Mouse (Mus musculus): ENCODE measurements around the gene Gpn1. TPM values are rescaled to one million over a fixed set of nuclear protein-coding genes. Genes with fewer than 3 reads are reported as not detected.
A peak's percentile ranks its signal among the peaks of the same experiment; 100 is the strongest.
"Not testable (repeated sequence)": the region's sequence is repeated elsewhere in the genome, so short reads cannot be mapped to it uniquely, and the experiment has no call there.

Gpn1 gene
- polyA plus RNA-seq, 1 experiment: 18.4 TPM

DNA sequence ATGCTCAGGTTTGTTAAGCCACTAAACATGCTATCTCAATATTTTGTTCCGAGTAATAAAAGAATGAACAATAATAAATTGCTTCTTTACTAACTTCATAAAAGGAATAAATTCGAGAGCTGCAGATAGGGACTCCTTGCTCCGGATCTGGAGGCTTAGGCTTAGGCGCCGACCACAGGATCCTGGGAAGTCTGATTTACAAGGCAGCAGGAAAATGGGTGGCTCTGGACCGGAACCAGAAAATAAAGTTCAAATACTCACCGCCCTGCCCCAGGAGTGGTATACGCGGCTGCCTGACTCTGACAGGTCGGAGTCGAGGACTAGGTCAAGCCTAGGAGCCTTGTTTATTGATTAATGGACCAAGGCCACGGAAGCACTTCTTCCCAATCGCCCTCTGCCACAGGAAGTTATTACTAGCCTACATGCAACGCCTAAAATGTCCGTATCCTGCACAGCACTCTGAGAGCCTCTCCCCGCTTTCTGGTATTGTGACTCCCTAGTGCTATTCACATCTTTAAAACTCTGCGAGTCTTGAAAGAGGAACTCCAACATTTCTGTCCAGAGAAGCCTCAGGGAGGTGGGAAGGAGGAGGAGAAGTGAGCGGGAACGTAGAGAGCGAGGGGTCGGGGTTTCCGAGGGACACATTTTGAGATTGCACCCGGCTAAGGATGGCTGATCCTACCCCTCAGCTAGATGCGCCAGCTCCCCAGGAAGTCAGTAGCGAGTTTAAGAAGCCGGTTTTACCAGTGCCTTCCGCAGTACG is 32.0 kb downstream of the Gpn1 start, which contains the start of gene Slc4a1ap:
Slc4a1ap (plus strand) TSS at position 642 of the 763 bp plus-strand sequence.
- H3K4me1 ChIP-seq (ENCODE audit: control insufficient read depth, insufficient read depth, low read length): peaks cover 1% of the 10 kb centered on the region; the same call in 1 of the 2 replicates
- under 1% methylated on average over 28 of the region's 28 CpGs for WGBS
- H3K27ac ChIP-seq (ENCODE audit: control insufficient read depth, insufficient read depth, low read depth, low read length, poor library complexity): peak within 1 kb of the TSS; percentile 35; the same call in 1 of the 2 replicates
- peak within 1 kb of the TSS; percentile 85 for H3K4me3 ChIP-seq (replicated peaks; ENCODE audit: control insufficient read depth, low read depth, low read length)
- TF ChIP-seq POLR2A (IDR thresholded peaks at IDR 0.05; ENCODE audit: borderline replicate concordance, control insufficient read depth, low read depth, low read length): 0 out of 2 replicates have a peak, but pooled peaks have one; percentile 32
- TF ChIP-seq CTCF (IDR thresholded peaks at IDR 0.05; ENCODE audit: control insufficient read depth, insufficient read depth, low read length): no peak

DNA sequence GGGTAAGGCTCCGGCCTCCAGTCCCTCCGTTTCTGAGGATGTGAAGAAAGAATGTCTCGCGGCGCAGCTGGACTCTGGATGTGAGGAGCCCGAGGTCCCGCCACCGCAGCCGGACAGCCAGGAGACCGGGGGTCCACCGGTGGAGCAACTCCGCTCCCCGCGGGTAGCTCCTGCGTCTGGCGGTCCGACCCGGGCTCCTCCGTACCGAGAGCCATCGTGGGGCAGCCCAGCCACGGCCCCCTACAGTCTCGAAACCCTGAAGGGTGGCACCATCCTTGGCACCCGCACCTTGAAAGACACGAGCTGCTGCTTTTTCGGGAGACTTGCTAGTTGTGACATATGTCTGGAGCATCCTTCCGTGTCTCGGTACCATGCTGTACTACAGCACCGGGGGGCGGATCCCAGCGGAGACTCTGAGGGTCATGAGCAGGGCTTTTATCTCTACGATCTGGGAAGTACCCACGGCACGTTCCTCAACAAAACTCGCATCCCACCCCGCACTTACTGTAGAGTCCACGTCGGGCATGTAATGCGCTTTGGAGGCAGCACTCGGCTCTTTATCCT is 32.7 kb downstream of the Gpn1 start:
- H3K4me3 ChIP-seq (replicated peaks; ENCODE audit: control insufficient read depth, low read depth, low read length): peak overlapping the region; percentile 85
- WGBS: 3% methylated on average over 40 of the region's 40 CpGs
- peaks cover 1% of the 10 kb centered on the region; the same call in 1 of the 2 replicates for H3K4me1 ChIP-seq (ENCODE audit: control insufficient read depth, insufficient read depth, low read length)
- TF ChIP-seq POLR2A (IDR thresholded peaks at IDR 0.05; ENCODE audit: borderline replicate concordance, control insufficient read depth, low read depth, low read length) (no peak), CTCF (IDR thresholded peaks at IDR 0.05; ENCODE audit: control insufficient read depth, insufficient read depth, low read length) (no peak)
- no peak overlapping the region; the same call in 1 of the 2 replicates for H3K27ac ChIP-seq (ENCODE audit: control insufficient read depth, insufficient read depth, low read depth, low read length, poor library complexity)

DNA sequence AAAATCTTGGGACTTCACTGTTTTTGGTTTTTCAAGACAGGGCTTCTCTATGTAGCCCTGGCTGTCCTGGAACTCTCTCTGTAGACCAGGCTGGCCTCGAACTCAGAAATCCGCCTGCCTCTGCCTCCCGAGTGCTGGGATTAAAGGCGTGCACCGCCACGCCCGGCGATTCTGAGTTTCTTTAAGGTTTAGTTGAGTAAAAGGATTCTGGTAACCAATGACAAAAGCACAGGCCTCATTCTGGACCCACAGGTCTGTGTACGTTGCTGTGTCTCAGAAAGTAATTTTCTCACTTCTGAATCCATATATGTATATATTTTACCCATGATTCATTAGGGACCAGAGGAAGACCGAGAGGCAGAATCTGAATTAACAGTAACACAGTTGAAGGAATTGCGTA is 33.2 kb downstream of the Gpn1 start, which contains the start of gene Supt7l:
Supt7l (minus strand) TSS at position 101 of the 400 bp plus-strand sequence.
- Histone ChIP-seq H3K4me3 (replicated peaks; ENCODE audit: control insufficient read depth, low read depth, low read length) (peak within 1 kb of the TSS; percentile 85), H3K27ac (ENCODE audit: control insufficient read depth, insufficient read depth, low read depth, low read length, poor library complexity) (peak within 1 kb of the TSS; percentile 35; the same call in 1 of the 2 replicates)
- WGBS: 74% methylated on average over 11 of the region's 11 CpGs
- H3K4me1 ChIP-seq (ENCODE audit: control insufficient read depth, insufficient read depth, low read length): not testable (repeated sequence)

DNA sequence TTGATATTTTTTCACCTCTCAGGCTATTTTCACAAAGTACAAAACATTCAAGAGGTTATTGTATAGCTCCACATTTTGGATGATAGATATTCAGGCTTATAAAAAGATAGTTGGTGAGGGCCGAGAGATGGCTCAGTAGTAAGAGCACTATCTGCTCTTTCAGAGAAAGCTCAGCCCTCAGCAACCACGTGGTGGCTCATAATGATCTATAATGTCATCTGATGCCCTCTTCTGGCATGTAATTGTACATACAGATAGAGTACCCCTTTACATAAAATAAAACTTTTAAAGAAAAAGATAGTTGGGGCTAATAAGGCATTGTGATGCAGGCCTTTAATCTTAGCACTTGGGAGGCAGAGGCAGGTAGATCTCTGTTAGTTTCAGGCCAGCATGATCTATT is 34.0 kb downstream of the Gpn1 start:
- H3K4me1 ChIP-seq (ENCODE audit: control insufficient read depth, insufficient read depth, low read length): peaks cover 1% of the 10 kb centered on the region; the same call in 1 of the 2 replicates
- H3K27ac ChIP-seq (ENCODE audit: control insufficient read depth, insufficient read depth, low read depth, low read length, poor library complexity): no peak overlapping the region
- no peak for TF ChIP-seq POLR2A (IDR thresholded peaks at IDR 0.05; ENCODE audit: borderline replicate concordance, control insufficient read depth, low read depth, low read length)
- TF ChIP-seq CTCF (IDR thresholded peaks at IDR 0.05; ENCODE audit: control insufficient read depth, insufficient read depth, low read length): no peak
- no peak overlapping the region for H3K4me3 ChIP-seq (replicated peaks; ENCODE audit: control insufficient read depth, low read depth, low read length)
- WGBS: 15% methylated on average over 2 of the region's 2 CpGs

DNA sequence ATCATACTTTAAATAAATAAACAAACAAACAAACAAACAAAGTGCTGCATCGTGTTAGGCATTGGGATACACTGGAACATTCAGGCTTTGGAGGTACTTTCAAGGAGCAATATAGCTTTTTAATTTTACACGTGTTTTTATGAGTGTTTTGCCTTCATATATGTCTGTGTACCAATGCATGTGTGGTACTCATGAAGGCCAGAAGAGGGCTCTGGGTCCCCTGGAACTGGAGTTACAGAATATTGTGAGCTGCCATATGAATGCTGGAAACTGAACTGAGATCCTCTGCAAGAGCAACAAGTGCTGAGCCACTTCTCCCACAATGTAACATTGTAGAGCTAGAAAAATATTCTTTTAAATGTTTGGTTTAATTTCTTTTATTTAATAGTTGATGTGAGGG is 40.7 kb downstream of the Gpn1 start:
- Histone ChIP-seq H3K4me3 (replicated peaks; ENCODE audit: control insufficient read depth, low read depth, low read length) (no peak overlapping the region), H3K4me1 (ENCODE audit: control insufficient read depth, insufficient read depth, low read length) (no peaks in the 10 kb centered on the region), H3K27ac (ENCODE audit: control insufficient read depth, insufficient read depth, low read depth, low read length, poor library complexity) (no peak overlapping the region)
- TF ChIP-seq POLR2A (IDR thresholded peaks at IDR 0.05; ENCODE audit: borderline replicate concordance, control insufficient read depth, low read depth, low read length) (no peak), CTCF (IDR thresholded peaks at IDR 0.05; ENCODE audit: control insufficient read depth, insufficient read depth, low read length) (no peak)
- 85% methylated on average over 2 of the region's 2 CpGs for WGBS

DNA sequence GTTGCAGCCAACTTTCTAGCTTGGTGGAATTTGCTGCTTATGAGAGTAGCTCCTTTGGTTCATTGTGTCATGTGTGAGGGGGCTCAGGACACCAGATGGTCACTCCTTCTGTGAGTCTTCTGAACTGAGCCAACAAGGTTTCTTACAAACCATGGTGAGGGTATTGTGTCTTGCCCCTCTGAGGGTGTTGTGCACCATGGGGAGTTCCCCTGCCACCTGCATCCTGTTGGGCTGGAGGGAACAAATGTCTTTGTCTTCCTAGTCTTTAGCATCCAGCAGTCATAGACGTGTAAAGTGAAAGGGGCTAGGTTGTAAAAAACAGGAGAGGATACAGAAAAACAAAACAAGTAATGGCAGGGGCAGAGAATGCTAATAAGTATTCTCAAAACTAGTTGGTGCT is 64.9 kb downstream of the Gpn1 start:
- Histone ChIP-seq H3K4me3 (replicated peaks; ENCODE audit: control insufficient read depth, low read depth, low read length) (no peak overlapping the region), H3K4me1 (ENCODE audit: control insufficient read depth, insufficient read depth, low read length) (no peaks in the 10 kb centered on the region), H3K27ac (ENCODE audit: control insufficient read depth, insufficient read depth, low read depth, low read length, poor library complexity) (no peak overlapping the region)
- 54% methylated on average over 1 of the region's 1 CpGs for WGBS
- no peak for TF ChIP-seq CTCF (IDR thresholded peaks at IDR 0.05; ENCODE audit: control insufficient read depth, insufficient read depth, low read length)
- no peak for TF ChIP-seq POLR2A (IDR thresholded peaks at IDR 0.05; ENCODE audit: borderline replicate concordance, control insufficient read depth, low read depth, low read length)

DNA sequence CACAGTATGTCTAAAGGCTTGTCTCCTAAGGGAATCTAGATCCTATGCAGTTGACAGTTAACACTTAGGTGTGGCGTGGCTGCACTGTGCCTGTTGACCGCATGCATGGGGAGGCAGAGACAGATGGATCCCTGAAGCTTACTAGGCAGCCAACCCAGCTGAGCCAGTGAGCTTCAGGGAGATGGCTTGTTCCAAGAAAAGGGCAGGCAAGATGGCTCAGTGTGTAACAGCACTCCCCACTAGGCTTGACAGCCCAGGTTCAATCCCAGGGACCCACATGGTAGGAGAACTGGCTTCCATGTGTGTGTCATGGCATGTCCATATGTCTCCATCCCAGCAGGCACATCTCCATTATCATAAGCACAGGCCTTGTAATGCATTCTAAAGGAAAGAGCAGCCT is 65.8 kb downstream of the Gpn1 start:
- H3K4me3 ChIP-seq (replicated peaks; ENCODE audit: control insufficient read depth, low read depth, low read length): no peak overlapping the region
- no peak overlapping the region for H3K27ac ChIP-seq (ENCODE audit: control insufficient read depth, insufficient read depth, low read depth, low read length, poor library complexity)
- TF ChIP-seq CTCF (IDR thresholded peaks at IDR 0.05; ENCODE audit: control insufficient read depth, insufficient read depth, low read length): no peak
- no peak for TF ChIP-seq POLR2A (IDR thresholded peaks at IDR 0.05; ENCODE audit: borderline replicate concordance, control insufficient read depth, low read depth, low read length)
- H3K4me1 ChIP-seq (ENCODE audit: control insufficient read depth, insufficient read depth, low read length): no peaks in the 10 kb centered on the region
- WGBS: 91% methylated on average over 2 of the region's 2 CpGs

DNA sequence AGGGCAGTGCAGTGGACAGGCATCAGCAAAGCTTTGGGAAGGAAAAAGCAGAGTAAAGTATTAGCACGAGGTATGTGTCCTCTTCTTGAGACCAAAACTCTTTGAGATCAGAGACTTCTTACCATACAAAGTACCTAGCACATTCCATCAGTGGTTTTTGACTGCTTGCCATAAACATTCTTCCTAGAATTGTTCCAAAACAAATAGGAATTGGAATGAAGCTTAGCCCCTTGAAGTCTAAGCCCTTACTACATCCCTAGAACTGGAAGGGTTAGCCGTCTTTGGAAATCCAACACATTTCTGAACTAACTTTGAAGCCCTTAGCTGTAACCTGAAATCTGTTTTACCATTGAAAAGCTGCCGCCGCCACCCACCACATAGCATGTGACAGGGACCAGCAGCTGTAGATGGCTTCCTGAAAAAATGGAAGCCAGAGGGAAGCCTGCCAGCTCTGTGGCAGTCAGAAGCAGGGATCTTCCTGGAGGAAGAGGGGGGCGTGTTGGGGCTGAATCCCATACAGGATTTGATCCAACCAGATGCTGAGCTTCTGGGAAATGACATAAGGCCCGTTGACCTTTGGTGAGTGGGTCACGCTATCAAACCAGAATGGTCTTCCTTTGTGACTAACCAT is 67.6 kb downstream of the Gpn1 start:
- no peak overlapping the region for H3K4me3 ChIP-seq (replicated peaks; ENCODE audit: control insufficient read depth, low read depth, low read length)
- 87% methylated on average over 7 of the region's 7 CpGs for WGBS
- TF ChIP-seq POLR2A (IDR thresholded peaks at IDR 0.05; ENCODE audit: borderline replicate concordance, control insufficient read depth, low read depth, low read length) (no peak), CTCF (IDR thresholded peaks at IDR 0.05; ENCODE audit: control insufficient read depth, insufficient read depth, low read length) (no peak)
- H3K27ac ChIP-seq (ENCODE audit: control insufficient read depth, insufficient read depth, low read depth, low read length, poor library complexity): no peak overlapping the region
- H3K4me1 ChIP-seq (ENCODE audit: control insufficient read depth, insufficient read depth, low read length): no peaks in the 10 kb centered on the region; the same call in 1 of the 2 replicates

Other genes with a start within 250 kb of the Gpn1 start
- gene Krtcap3, start 243.1 kb upstream of the Gpn1 start, polyA plus RNA-seq (2011; ENCODE audit: insufficient read depth, insufficient read length, low replicate concordance, missing spikeins): 10.6 and 20.0 TPM in 2 replicates
- gene Ift172, start 203.6 kb upstream of the Gpn1 start, polyA plus RNA-seq (2011; ENCODE audit: insufficient read depth, insufficient read length, low replicate concordance, missing spikeins): 12.0 and 41.2 TPM in 2 replicates
- gene Fndc4, start 198.7 kb upstream of the Gpn1 start, polyA plus RNA-seq (2011; ENCODE audit: insufficient read depth, insufficient read length, low replicate concordance, missing spikeins): not detected in 2 replicates
- gene Gckr, start 197.3 kb upstream of the Gpn1 start, polyA plus RNA-seq (2011; ENCODE audit: insufficient read depth, insufficient read length, low replicate concordance, missing spikeins): 3.7 TPM in 1 of 2 replicates, not detected in the other
- gene Zfp512, start 42.3 kb upstream of the Gpn1 start, polyA plus RNA-seq (2011; ENCODE audit: insufficient read depth, insufficient read length, low replicate concordance, missing spikeins): 17.2 and 29.0 TPM in 2 replicates
- gene 4930548H24Rik, start 9.0 kb upstream of the Gpn1 start, polyA plus RNA-seq (2011; ENCODE audit: insufficient read depth, insufficient read length, low replicate concordance, missing spikeins): not detected in 2 replicates
- 34.0 and 45.2 TPM in 2 replicates for gene Slc4a1ap, start 32.3 kb downstream of the Gpn1 start, polyA plus RNA-seq (2011; ENCODE audit: insufficient read depth, insufficient read length, low replicate concordance, missing spikeins)
- 4.5 and 7.5 TPM in 2 replicates for gene Supt7l, start 33.1 kb downstream of the Gpn1 start, polyA plus RNA-seq (2011; ENCODE audit: insufficient read depth, insufficient read length, low replicate concordance, missing spikeins)
- gene Mrpl33, start 102.2 kb downstream of the Gpn1 start, polyA plus RNA-seq (2011; ENCODE audit: insufficient read depth, insufficient read length, low replicate concordance, missing spikeins): 89.1 and 162 TPM in 2 replicates
- gene Rbks, start 202.9 kb downstream of the Gpn1 start, polyA plus RNA-seq (2011; ENCODE audit: insufficient read depth, insufficient read length, low replicate concordance, missing spikeins): 5.0 and 9.6 TPM in 2 replicates
- 18.5 and 25.9 TPM in 2 replicates for gene Babam2, start 202.9 kb downstream of the Gpn1 start, polyA plus RNA-seq (2011; ENCODE audit: insufficient read depth, insufficient read length, low replicate concordance, missing spikeins)